9 mouse cellular contexts compared by ENCODE assay signal in genomic region chr12:108673546-108673945, GRCm38 (mm10).
"Had no signal": no experiment of that assay in that cellular context is flagged by ENCODE, and none has a peak within 500 bp of the region (broad histone marks: within the 10 kb centered on the region; RNA-seq: fewer than 3 reads in every experiment).

No protein-coding gene starts in this region.

- H3K9ac ChIP-seq: limb, embryonic 15.5 days; liver, embryonic 12.5 days; lung, embryonic 14.5 days; midbrain, embryonic 13.5 days had no signal

- H3K27me3 ChIP-seq: limb, embryonic 15.5 days; liver, embryonic 12.5 days; midbrain, embryonic 13.5 days had no signal

- H3K4me1 ChIP-seq: liver, embryonic 12.5 days had no signal

- H3K4me3 ChIP-seq: limb, embryonic 15.5 days; liver, embryonic 12.5 days; midbrain, embryonic 13.5 days had no signal

- H3K9me3 ChIP-seq: limb, embryonic 15.5 days; liver, embryonic 12.5 days; midbrain, embryonic 13.5 days had no signal

- H3K27ac ChIP-seq: liver, embryonic 12.5 days; midbrain, embryonic 13.5 days had no signal

- ATAC-seq: liver, embryonic 12.5 days; midbrain, embryonic 13.5 days had no signal

- H3K4me2 ChIP-seq: limb, embryonic 15.5 days; liver, embryonic 12.5 days; lung, embryonic 14.5 days; midbrain, embryonic 13.5 days had no signal

- DNase-seq: kidney, postnatal 25 days; layer of hippocampus, postnatal 36 days; lung, embryonic 14.5 days; lung, postnatal 10 days; right cerebral cortex, adult 18-20 months; right cerebral cortex, postnatal 25 days had no signal
